Mouse (Mus musculus): ENCODE measurements around the gene Ola1. TPM values are rescaled to one million over a fixed set of nuclear protein-coding genes. Genes with fewer than 3 reads are reported as not detected.

Ola1 gene
- total RNA-seq, 2 experiments from 2014 or later = 96.9 to 102 TPM

DNA sequence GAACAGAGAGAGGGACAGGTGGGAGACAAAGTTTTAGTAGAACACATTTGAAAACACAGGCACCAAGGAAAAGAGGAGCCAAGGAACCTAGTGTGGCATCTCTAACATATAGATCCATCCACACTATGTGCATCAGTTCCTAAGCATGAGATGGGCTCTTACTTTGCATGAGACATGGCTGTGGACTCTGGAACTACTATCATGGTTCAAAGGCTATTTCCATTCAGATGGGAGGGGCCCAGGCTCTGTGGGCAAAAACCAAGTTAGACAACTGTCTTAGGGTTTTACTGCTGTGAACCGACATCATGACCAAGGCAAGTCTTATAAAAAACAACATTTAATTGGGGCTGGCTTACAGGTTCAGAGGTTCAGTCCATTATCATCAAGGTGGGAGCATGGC lies 160.4 kb downstream of the Ola1 start:
- no peak for TF ChIP-seq CTCF (IDR thresholded peaks at IDR 0.05)
- H3K4me3 ChIP-seq = no peak overlapping the region
- intact Hi-C loops (cut with DNase I) = no loop called here
- H3K27ac ChIP-seq = no peak overlapping the region
- DNase-seq (ENCODE audit: extremely low spot score in 1 of 2, low spot score in 2 of 2) = no peak

DNA sequence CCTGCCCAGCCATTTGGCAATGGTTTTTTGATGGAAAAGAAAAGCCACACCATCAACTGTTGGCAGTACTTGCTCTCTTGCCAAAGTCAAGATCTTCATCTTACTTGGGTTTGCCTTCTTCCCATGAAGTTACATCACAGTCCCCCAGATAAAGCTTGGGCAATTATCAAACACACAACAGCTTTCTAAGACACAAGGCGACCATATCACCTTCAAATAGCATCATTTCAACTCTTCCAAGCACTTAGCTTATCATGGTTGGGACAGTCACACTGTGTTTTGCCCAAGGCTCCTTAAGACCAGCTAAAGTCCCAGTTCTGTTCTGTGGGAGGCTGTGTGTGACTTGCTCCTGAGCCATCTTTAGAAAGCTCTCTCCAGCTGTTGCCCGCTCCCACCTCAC lies 161.1 kb downstream of the Ola1 start:
- intact Hi-C loops (cut with DNase I) = no loop called here
- TF ChIP-seq CTCF (IDR thresholded peaks at IDR 0.05) = no peak
- H3K4me3 ChIP-seq = no peak overlapping the region
- no peak for DNase-seq (ENCODE audit: extremely low spot score in 1 of 2, low spot score in 2 of 2)
- H3K27ac ChIP-seq = no peak overlapping the region

DNA sequence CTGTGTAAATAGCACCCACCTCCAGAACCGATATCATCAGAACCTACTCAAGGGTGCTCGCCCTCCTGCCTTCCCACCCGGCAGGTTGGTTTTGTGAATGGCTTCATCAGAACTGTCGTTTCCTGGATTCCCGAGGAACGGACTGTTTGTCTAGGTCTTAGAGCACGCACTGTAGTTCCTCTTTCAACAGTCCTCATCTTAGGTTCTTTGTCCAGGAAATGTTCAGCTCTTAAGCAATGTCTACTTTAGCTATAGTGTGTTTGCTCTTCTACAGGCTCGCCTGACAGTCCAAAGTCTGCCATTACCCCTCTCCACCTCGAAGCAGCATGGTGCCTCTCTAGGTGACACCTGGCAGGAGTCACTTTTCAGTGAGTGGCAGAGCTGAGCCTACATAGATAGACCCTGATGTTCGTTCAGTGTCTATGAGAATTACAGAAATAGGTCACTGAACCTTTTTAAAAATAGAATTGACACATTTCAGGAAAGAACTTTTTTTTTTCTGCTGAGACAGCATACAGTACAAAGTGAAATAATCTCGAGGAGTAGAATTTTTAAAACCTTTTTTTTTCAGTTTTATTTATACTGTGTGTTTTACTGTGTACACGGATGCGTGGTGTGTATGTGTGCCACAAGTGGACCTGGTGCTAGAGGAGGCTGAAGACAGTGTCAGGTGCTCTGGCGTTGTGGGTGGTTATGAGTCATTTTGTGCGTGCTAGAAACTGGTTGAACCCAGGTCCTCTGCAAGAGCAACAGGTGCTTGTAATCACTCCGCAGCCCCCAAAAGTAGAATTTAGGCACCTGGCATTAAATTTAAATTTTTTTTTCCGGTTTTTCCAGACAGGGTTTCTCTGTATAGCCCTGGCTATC lies 162.4 kb downstream of the Ola1 start:
- intact Hi-C loops (cut with DNase I) = no loop called here
- TF ChIP-seq CTCF (IDR thresholded peaks at IDR 0.05) = no peak
- no peak overlapping the region for H3K27ac ChIP-seq
- H3K4me3 ChIP-seq = no peak overlapping the region
- DNase-seq (ENCODE audit: extremely low spot score in 1 of 2, low spot score in 2 of 2) = no peak

DNA sequence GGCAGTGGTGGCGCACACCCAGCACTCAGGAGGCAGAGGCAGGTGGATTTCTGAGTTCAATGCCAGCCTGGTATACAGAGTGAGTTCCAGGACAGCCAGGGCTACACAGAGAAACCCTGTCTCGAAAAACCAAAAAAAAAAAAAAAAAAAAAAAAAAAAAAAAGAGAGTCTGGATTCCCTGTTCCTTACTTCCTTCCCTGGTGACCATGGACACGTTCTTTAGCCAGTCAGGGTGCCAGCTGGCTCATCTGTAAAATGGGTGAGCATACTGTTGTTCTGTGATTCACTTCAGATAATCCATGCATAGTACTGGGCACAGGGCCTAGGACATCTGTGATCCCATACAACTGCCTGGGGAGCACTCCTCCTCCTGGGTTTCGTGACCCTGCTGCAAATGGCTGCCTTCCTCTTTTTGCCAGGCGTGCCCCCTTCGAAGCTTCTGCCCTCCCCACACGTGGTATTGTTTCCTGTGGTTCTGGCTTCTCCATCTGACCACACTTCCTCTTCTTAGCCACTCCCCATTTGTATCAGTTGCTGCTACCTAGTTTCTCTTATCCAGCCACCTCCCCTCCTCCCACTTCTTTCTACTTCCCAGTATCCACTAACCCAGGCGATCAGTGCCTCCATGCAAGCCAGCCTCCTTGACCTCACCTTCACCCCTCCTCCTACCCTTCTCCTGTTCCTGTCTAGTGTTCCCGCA lies 164.8 kb downstream of the Ola1 start:
- TF ChIP-seq CTCF (IDR thresholded peaks at IDR 0.05) = no peak
- Histone ChIP-seq H3K4me3 (no peak overlapping the region), H3K27ac (no peak overlapping the region)
- intact Hi-C loops (cut with DNase I) = no loop called here
- DNase-seq (ENCODE audit: extremely low spot score in 1 of 2, low spot score in 2 of 2) = no peak

DNA sequence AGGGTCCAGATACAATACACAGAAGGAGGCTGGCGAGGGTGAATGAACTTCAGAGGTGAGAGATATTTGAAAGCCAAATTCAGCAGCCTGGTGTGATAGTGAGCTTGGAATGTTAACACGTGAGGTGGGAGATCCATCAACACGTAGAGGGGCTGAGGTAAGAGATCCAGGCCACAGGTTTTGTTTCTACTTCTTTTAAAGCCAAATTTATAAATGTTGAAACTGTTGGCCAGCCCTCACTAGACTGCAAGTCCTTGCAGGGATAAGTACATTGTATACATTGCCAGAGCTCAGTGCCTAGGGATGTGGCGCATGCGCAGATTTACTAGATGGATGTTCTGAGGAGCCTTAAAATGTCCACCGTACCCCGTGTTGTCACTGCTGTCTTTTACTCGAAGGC lies 168.3 kb downstream of the Ola1 start:
- H3K27ac ChIP-seq = no peak overlapping the region
- intact Hi-C loops (cut with DNase I) = no loop called here
- no peak for TF ChIP-seq CTCF (IDR thresholded peaks at IDR 0.05)
- H3K4me3 ChIP-seq = no peak overlapping the region
- no peak for DNase-seq (ENCODE audit: extremely low spot score in 1 of 2, low spot score in 2 of 2)

DNA sequence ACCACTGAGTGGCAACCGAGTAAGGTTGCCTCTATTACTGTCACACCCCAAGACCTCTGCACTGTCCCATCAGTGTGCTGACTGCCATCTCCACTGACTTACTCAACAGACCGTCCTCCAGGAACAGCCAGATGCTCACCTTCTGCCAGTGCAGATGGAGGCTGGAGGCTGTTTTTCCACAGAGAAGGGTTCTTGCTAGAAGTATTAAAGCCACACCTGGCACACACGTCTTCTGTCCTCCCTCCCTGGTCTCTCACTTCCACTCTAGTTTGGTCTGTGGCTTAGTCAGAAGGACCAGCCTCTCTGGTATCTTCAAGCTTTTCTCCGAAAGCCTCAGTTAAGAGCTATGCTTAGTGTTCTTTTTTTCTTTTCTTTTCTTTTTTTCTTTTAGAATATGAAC lies 168.7 kb downstream of the Ola1 start:
- H3K27ac ChIP-seq = no peak overlapping the region
- DNase-seq (ENCODE audit: extremely low spot score in 1 of 2, low spot score in 2 of 2) = no peak
- intact Hi-C loops (cut with DNase I) = loop anchor here (5.0 kb wide), 1 partner anchor 43 kb away; no protein-coding TSS in a partner anchor
- no peak for TF ChIP-seq CTCF (IDR thresholded peaks at IDR 0.05)
- H3K4me3 ChIP-seq = no peak overlapping the region

DNA sequence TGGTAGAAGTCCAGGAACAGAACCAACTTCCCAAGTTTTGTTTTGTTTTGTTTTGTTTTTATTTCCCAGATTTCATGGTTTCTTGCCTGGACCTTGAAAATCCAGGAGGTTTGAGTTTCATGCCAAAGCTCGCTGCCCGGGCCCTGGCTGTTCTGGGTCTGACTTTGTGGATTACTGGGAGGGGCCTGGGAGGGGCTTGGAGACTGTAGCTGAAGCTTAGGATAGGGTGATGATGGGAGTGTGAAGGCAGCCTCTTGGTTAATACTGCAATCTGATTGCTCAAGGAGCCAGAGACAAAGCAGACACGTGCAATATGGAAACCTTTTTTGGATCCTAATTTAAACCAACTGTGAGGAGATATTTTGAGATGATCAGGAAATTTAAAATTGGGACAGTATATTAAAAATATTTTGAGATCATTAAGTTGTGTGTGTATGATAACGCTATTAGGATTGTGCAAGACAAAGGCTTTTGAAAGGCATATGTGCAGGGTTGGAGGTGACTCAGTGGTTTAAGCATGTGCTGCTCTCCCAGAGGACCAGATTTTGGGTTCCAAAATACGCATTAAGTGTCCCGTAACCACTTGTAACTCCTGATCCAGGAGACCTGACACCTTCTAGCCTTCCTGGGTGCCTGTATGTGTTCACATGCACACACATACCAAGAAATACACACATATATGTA lies 169.6 kb downstream of the Ola1 start:
- intact Hi-C loops (cut with DNase I) = loop anchor here (5.0 kb wide), 1 partner anchor 42 kb away; no protein-coding TSS in a partner anchor
- no peak overlapping the region for H3K27ac ChIP-seq
- no peak for TF ChIP-seq CTCF (IDR thresholded peaks at IDR 0.05)

DNA sequence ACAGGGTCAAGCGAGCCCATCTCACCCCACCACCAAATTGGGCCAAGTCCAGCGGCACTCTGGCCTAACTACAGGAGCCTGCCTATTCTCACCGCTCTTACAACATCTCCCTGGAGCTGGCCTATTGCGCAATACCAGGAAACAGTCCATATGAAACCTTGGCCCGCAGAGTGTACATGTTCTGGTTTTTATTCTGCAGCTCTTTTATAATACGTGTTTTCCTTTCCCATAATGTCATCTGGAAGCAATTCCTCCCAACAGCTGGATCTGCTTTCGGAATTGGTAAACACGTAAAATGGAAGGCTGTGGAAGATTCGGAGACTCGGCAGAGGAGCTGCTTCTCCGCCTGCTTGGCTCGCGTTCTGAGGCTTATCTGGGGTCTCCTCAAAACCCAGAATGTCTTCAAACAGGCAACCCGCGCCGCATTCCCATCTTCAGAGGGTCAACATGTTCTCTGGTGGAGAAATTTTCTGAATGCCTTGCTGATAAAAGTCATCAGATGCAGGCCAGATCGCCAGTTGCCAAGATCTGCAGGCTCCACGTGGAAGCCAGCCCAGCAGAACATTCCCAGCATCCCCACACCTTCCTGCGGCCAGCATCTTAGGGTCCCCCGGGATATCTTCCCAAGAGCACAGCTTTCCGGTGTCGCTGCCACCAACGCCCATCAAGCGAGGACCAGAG lies 171.5 kb downstream of the Ola1 start:
- intact Hi-C loops (cut with DNase I) = loop anchor here (5.0 kb wide), 1 partner anchor 40 kb away; no protein-coding TSS in a partner anchor
- Histone ChIP-seq H3K27ac (no peak overlapping the region; the same call in 1 of the 2 replicates), H3K4me3 (no peak overlapping the region)
- DNase-seq (ENCODE audit: extremely low spot score in 1 of 2, low spot score in 2 of 2) = no peak
- TF ChIP-seq CTCF (IDR thresholded peaks at IDR 0.05) = no peak

More for the DNA sequence above, 169.6 kb downstream of the Ola1 start:
- DNase-seq (ENCODE audit: extremely low spot score in 1 of 2, low spot score in 2 of 2) = no peak
- no peak overlapping the region for H3K4me3 ChIP-seq

DNA sequence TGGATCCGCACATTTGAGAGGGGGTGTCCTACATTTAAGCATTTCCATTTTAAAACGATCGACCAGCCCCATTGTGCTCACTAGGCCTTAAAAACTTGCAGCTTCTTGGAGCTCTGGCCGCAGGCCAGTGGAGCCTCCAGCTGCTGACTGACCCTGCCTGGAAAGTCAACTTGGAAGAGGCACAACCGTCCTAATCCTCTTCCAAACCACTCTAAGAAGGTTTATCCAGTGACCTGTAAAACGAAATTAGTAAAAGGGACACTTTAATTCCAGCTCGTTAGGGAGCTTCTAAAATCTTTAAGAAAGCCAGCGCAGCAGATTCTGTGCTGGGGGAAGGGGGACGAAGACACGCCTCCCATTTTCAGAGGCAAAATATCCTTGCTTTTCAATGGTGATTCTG lies 172.1 kb downstream of the Ola1 start:
- intact Hi-C loops (cut with DNase I) = loop anchor here (5.0 kb wide), 1 partner anchor 39 kb away; no protein-coding TSS in a partner anchor
- no peak for DNase-seq (ENCODE audit: extremely low spot score in 1 of 2, low spot score in 2 of 2)
- TF ChIP-seq CTCF (IDR thresholded peaks at IDR 0.05) = no peak
- H3K4me3 ChIP-seq = no peak overlapping the region
- H3K27ac ChIP-seq = no peak overlapping the region; the same call in 1 of the 2 replicates

DNA sequence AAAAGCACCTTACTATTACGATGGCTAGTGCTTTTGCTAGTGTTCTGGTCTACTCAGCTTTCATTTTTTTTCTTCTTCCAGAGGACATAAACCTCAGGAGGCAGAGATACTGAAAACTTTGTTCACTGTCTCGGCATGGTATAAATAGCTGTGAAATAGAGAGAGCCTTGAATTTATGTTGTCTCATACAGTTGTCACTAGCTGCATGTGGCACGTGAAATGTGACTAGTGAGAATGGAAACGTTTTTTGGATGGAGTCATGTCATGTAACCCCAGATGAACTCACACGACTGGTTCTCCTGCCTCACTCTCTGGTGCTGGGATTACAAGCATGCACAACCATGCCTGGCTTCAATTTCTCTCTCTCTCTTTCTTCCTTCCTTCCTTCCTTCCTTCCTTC lies 173.2 kb downstream of the Ola1 start:
- no peak for TF ChIP-seq CTCF (IDR thresholded peaks at IDR 0.05)
- no peak for DNase-seq (ENCODE audit: extremely low spot score in 1 of 2, low spot score in 2 of 2)
- H3K4me3 ChIP-seq = no peak overlapping the region
- H3K27ac ChIP-seq = no peak overlapping the region
- intact Hi-C loops (cut with DNase I) = loop anchor here (5.0 kb wide), 1 partner anchor 38 kb away; no protein-coding TSS in a partner anchor

Other genes starting within 250 kb of the Ola1 start
- gene Sp3, start 238.5 kb downstream of the Ola1 start, total RNA-seq (2021) = 10 to 100 TPM; 51.4 to 56.6 TPM
- not detected for gene Gm11084, start 232.2 kb downstream of the Ola1 start, total RNA-seq (2021)
- gene Sp9, start 53.0 kb upstream of the Ola1 start, total RNA-seq (2021) = 1 to 10 TPM; 2.7 to 4.0 TPM
- 10 to 100 TPM; 17.8 to 19.5 TPM for gene Scrn3, start 93.7 kb upstream of the Ola1 start, total RNA-seq (2021)
- 10 to 100 TPM; 26.3 to 27.1 TPM for gene Cir1, start 93.8 kb upstream of the Ola1 start, total RNA-seq (2021)
- 10 to 100 TPM; 32.1 to 32.9 TPM for gene Gpr155, start 167.6 kb upstream of the Ola1 start, total RNA-seq (2021)

All from left cerebral cortex, adult 2 months (tissue).